Mouse (Mus musculus) adrenal gland, postnatal 4 days (tissue): ENCODE results near the gene Tspan5. TPM values are rescaled to one million over a fixed set of nuclear protein-coding genes. Genes with fewer than 3 reads are reported as not detected.

ENCODE experiments used
- DNase-seq, 2 experiments: peaks; one replicate each; pipeline ENCODE4 v3.0.0; 2021 to 2022; ENCODE audit warnings: low spot score in 2 of 2, mixed read lengths in 2 of 2
- total RNA-seq, 2 experiments: library from RNA; stranded (reverse); gene quantifications; 2 replicates each; pipeline ENCODE4 v1.2.3; 2021

Tspan5 gene
- total RNA-seq, 2 experiments from 2014 or later: 39.3 to 40.5 TPM

DNA sequence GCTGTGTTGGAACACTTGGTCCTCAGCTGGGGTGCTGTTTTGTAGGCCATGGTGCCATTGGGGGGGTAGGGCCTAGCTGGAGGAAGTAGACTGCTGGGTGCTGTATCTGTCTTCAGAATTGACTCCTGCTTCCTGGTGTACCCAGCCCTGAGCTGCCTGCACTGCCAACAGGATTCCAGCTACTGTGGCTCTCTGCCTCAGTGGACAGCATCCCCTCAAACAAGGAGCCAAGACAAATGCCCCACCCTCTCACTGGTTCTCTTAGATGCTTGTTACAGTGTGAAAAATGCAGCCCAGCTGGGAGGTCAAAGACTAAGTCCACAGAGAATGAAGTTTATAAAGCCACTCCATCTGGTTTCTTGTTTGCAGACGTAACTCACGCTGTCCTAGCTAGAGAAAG lies 101.2 kb downstream of the Tspan5 start:
- DNase-seq: no peak

DNA sequence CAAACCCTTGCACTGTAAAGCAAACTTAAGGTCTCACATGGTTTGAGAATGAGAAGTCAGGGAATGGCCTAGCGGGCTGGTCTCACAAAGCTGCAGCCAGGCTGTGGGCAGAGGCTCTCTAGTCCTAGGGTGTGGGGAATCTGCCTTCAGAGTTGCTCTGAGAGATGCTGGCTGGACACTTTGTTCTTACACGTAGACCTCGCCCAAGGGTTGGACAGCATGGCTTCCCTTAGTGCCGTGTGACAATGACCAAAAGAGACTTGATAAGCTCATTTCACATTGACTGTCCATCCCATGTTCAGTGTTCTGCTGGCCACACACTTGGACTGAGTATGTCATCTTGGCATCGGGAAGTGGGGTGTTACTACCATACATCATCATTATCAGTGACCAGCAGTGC lies 101.6 kb downstream of the Tspan5 start:
- DNase-seq: no peak

DNA sequence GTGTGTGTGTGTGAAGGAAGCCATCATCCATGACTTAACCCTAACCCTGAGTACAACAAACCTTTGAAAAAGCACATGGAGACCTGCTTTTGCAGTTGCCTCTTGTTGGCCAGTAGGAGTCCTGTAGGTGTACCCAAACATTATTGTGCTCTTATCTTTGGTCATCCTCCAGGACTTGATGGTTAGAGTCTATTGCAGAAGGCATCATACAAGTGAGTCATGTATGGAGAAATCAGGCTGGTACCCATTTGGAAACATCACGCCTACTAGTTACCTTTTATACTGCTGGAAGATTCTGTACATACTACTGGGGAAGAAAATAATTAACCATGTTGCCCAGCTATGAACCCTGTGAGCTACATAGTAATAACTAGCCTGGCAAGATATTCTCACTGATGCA lies 103.8 kb downstream of the Tspan5 start:
- DNase-seq: no peak

DNA sequence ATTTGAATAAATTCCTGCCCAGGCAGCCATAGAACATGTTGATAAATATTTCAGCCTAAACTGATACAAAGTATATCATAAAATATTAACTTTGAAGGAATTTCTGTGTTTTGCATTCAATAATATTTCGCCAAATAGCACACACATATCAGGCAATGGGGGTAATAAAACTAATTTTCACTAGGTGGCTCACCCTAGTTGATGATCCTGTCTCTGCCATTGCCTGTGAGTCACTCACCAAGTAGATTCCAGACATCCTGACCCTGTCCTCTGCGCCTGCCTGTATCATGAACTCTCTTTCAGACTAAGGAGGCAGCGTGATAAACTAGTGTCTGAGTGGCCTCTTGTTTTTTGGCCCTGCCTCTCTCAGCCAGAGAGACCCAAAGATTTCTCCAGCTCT lies 105.8 kb downstream of the Tspan5 start:
- no peak for DNase-seq

DNA sequence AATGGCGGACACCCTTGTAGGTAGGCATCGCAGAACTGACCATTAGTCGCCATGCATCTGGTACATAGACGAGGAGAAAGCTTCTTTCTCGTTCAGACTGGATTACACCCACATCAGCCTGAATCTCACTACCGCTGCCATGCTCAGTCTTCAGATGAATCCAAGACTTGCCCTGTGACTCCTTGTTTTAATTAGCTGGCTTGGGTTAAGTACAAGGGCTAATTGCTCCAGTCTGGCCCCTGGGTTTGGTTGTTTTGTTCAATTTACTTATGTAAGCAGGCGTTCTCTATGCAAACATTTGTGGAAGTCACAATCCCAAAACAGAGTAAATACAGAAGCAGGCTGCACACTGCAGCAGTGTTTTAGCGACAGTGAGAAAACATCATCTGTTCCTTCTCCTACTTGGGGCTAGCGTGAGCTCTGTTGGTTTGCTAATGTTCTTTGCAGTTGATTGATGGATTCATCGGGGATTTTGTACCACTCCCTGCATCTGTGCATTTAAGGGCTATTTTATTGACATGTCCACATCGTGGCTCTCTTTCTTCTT lies 107.8 kb downstream of the Tspan5 start:
- no peak for DNase-seq

DNA sequence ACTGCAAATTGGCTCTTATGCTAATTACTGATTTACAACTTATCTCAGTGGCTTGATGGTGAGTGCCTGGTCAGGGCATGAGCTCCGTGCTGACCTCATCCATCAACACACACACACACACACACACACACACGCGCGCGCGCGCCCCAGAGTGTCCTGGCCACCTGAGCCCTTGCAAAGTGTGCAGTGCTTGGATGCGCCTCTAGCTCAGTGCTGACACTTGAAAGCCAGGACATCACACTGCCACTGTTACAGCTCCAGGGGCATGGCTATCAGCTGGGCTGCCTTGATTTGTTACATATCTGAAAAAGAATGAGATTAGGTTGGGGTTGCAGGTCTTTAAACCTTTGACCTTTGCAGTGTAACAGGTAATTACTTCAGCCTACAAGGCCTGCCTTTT lies 109.9 kb downstream of the Tspan5 start:
- no peak for DNase-seq

DNA sequence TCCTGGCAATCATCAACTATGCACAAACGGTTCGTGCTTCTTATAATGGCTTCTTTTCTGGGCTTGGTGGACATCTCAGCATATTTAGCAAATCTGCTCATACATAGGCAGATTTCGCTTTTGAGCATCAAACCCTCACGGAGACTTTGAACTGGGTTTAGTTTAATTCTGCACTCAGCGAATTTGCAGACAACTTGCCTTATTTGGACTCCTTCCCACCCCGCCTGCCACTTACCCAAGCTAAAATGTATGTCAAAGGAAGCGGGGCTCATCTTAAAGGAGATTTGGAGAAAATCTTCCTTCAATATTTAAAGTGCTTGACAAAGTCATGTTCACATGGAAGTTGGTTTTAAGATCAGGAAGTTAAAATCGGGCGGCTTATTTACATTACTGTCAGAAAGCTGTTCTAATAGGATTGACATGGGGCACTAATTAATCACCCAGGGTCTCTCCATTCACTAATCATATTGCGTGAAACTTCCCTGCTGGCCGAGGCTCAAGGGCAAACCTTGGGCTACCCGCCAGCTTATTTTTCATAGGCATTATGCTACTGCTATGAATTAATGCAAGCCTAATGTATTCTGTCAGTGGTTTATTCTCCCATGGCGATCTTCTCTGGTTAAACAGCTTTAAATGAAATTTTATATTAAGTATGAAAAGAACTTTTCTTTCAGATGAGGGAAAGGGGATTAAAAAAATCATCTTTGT lies 111.1 kb downstream of the Tspan5 start:
- no peak for DNase-seq

DNA sequence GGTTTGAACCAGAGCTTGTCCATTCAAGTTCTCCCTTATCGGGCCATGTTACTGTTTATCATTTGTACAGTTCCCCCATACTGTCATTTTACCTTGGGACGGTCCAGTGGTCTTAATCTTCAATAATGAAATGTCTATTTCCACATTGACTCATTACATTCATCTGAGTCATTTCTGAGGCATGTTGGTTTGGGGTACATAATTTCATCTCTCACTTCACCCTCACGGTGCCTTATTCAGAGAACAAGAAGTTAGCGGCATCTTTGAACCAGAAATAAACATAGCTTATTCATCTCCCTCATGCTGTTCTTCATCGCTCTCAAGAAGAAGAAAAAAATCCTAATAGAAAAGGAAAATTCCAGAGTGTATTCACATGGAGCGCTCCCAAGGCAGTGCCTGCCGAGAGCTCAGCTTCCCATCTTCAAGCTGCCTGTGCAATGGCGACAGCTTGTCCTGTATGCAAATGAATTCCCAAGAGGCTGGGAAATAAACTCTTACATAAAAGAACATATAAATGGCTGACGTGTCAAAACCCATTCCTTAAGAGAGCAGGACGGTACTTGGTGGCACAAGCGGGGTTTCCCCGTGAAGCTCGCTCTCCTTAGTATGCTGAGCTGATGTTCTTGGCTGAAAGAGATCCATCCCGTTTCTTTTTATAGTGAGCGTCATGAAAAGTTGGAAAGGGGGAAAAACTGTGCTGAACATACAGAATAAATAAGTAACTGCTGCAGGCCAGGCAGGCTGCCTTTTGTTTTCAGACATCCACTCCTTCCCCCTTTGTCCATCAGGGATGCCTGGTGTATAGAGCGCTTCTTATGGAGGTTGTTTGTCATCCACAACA lies 112.2 kb downstream of the Tspan5 start:
- DNase-seq: no peak

DNA sequence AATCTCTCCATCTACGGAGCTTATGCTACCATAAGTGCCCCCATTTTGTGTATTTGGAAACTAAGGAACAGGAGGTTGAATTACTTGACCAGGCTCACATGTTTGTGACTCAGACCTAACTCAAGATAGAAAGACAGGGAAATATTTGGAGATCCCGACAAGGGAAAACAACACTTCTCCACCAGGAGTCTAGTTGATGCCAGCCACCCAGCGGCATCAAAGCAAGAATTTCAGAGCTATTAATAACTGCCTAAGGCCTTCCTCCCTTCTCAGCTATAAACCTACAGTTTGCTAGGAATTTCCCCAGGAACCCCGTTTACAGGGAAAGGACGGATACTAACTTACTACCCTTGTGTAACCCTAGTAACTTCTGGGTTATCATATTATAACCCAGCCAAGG lies 113.4 kb downstream of the Tspan5 start:
- no peak for DNase-seq

DNA sequence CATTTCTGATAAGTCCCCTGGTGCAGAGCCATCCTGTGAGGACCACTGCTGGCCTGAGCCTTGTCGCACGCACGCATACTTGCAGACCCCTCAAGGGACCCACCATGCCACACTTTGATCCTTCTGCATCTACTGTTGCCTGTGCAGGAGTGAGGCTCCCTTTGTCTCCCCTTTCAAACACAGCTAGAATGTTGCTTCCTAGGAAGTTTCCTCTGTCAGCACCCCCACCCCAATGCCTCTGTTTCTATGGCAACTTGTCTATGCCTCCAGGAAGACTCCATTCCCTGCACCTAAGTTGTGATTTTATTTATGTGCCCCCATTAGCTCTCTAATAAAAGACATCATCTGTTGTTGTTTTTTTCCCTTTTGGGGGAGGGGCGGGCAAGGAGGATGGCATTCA lies 115.0 kb downstream of the Tspan5 start:
- no peak for DNase-seq

DNA sequence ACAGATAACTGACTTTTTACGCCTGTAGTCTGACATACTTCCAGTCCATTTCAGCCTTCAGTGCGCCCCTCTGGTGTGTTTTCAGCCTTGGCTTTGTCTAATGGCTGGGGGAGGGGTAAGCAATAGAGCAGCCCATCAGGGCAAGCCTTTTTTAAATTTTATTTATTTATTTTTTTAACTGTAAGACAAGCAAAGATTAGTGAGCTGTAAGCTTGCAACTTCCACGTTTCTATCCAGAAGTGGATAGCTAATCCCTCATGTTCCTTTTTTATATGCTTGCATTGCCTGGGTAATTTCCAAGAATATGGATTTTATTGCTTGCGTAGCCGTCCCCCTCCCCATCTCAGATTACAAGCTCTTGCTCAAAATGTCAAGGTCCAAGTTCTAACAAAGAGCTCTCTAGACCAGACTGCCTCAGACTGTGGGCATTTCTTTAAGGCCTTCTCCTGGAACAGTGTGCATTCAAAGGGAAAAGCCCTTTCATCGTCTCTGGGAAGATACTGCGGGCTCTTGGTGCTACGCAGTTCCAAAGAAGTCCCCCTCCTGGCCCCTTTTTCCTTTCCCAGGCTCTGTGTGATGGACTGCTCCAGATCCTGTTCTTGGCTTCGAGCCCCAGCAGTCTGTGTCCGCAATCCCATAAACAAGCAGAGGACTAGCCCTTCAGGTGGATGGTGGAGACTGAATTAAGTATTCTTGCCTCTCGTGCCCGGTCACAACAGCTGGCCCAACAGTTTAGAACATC lies 116.0 kb downstream of the Tspan5 start:
- no peak for DNase-seq

DNA sequence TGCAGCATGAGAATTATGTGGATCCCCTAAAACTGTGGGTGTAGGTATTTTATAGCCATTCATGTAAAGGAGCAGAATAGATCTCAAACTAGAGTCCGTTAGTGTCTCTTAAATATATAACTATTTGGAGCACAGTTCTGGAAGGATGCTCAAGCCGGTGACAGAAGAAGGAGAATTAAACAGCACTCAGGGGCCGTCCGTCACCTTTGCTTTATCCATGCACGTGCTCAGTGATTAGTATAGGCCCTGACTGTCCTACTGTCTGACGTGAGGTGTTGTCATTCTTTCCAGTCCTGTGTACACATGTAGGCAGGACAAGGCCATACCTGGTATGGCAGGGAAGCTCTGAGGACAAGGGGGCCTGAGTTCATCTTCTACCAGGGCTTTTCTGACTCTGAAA lies 116.7 kb downstream of the Tspan5 start:
- DNase-seq: no peak

DNA sequence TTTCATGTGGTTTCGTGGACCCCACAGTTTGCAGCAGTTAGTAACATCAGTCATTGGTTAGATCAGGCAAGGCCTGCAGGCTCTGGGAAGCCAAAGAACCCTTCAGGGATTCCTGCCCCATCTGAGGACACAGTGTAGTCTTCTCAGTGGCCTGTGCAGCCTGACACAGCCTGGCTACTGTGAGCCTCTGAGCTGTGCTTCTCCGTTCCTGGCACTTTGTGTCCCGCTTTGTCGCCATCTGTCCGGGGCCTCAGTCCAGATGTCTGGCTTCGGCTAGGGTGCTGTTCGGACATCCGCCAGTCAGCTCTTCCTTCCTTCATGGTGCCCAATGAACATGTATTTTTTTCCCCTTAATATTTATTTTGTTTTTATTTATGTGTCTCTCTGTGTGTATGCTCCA lies 117.2 kb downstream of the Tspan5 start:
- no peak for DNase-seq

DNA sequence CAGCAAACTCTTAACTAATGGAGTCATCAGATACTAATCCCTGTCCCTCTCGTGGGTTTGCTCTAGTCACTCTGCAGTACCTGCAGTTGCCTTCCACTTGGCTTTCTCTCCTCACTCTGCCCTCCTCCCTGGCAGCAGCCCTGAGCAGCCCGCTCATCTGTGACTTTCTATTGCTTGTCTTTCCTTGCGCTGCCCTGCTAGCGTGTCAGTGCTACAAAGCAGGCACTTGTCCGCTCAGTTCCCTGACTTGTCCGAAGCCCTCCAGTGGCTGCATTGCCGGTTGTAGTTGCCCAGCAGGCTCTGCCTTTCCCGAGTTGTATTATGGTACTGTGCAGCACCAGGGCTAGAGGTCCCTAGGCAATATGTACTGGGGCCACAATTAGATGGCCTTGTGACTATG lies 117.7 kb downstream of the Tspan5 start:
- DNase-seq: no peak

DNA sequence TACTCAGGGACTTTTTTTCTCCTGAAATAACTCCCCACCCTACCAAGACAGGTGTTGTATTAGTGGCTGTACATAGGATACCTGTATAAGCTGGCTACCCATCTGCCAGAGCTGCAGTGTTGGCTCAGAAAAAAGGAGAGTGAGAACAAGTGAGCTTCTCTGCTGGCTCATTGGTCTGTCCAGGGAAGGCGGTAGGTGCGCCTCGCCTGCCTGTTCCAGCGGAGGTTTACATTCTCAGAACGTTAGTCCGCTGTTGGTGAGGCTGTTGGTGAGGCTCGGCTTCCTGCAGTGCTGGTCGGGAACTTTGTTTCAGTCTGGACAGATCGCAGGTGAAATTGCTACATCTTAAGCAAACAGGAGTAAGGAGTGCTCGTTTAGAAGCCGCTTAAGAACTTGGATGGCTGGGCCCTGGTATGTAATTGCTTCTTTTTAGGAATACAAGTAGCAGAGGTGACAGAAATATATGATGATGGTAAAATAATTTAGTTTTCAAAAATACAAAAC lies 118.3 kb downstream of the Tspan5 start:
- no peak for DNase-seq

DNA sequence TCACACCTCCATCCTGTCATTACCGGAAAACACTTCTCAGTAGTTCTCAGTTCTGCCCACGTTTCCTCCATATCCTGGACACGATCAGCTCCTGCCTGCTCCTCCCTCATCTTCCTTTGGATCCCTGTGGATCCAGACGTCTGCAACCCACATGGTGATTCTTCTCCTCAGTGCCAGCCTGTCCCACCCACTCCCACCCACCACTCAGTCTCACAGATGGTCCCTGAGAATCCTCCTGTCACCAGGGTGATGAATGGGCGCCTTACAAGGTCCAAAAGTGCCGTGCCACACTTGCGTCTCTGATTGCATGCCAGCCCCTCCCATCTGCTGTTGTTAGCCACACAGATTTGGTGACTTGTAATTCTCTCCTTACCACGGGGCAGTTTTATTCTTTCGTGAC lies 119.0 kb downstream of the Tspan5 start:
- DNase-seq: no peak

DNA sequence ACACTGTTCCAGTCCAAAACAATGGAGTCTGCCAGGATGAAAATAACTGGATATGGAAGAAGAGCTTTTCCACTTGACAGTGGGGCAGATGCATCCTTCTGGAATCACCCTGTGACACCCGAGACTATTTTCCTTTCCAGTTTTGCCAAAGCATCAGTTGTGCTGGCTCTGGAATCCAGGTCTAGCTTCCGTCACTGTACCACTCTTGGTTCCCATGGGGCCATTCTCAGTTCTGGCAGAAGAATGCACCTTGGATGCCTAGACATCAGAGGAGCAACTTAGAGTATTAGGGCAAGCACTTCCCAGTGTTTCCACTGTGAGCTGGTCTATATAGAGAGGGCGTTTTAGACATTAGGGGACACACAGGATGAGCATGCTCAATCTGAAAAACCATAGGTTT lies 119.6 kb downstream of the Tspan5 start:
- no peak for DNase-seq

DNA sequence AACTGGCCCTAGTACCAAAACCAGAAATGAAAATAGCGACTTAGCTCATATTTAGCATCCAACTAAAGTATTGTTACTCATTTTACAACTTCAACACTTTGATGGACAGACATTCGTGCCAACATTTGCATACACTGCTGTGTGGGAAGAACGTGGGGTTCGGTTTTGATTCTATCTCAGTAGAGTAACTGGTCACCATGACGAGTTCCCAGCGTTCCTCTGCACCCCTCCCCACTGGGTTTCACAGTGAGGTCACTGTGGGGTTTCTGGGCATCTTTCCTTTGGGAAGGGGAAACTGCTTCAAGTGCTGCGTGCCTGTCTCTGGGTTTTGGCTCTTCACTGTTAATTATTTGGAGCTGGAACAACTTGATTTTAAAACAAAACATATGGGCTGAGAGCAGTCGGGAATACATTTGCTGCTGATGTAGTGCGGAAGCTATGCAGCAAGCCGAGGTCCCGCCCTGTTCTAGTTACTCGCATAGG lies 122.2 kb downstream of the Tspan5 start:
- DNase-seq: no peak

DNA sequence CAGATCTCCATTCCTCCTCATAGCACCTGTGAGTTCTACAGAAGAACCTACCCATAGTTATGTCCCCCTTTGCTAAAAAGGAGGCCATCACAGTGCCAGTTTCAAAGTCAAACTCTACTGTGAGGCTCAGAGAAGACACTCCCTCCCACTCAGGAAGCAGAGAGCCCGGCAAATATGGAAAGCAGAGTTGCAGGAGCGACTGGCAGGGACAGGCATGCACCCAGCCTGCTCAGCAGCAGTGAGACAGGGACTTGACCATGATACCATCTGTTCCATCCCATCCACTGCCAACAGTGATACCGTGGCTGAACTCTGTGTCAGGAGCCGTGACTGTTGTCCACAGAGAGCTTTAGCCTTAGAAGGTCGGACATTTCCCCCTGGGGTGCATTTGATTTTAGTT lies 123.3 kb downstream of the Tspan5 start:
- no peak for DNase-seq

DNA sequence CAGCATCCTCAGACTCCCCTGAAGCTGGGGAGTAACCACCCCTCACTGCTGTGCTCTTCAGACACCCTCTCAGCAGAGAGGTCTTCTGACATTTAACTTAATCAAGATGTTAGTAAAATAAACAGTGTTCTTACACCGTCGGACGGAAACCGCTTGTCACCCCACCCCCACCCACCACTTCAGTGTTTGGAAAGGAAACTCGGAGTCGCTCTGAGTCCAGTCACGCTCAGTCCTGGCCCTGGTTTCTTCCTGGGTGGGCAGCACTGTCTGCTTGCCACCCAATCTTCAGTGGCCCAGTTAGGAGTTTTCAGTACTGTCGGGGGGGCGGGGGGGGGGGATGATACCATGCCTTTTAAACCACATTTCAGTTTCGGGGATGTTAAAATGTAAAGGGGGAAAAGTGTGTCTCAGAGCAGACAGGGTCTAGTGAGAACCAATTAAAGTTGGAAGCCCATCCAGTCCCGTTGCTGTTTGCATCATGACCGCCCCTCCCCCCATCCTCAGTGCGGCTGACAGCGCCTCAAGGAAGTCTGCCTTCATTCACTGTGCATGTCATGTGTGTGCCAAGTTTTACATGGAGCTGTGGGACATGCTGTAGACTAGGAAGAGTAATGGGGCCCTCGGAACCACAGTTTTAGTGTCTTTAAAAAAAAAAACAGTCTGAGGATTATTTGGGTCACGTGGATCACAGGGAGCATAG lies 125.3 kb downstream of the Tspan5 start:
- DNase-seq: no peak

DNA sequence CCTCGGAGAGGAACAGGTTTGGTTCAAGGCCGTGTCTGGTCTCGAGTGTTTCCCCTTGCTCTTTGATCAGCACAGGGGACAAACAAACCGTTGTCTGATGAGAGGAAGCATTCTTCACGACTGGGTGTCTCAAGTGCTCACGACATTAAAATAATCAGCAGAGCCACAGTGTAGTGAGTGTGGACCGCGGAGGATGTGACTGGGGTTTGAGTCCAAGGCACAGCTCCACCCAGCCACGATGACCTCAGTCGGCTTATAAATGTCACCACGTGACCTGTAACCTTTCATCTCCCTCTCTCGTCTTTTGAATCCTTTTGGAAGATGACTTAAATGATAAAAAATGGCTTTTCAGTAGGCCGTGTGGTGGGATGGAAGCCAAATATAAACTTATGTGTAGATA lies 126.4 kb downstream of the Tspan5 start:
- DNase-seq: no peak
